Mouse (Mus musculus) right cerebral cortex, postnatal 10 days (tissue): ENCODE results near the gene Muc3.
A peak's percentile ranks its signal among the peaks of the same experiment; 100 is the strongest.
"Not testable (repeated sequence)": the region's sequence is repeated elsewhere in the genome, so short reads cannot be mapped to it uniquely, and the experiment has no call there.

ENCODE experiments used
- DNase-seq, 2 experiments: peaks; one replicate each; pipeline ENCODE4 v3.0.0; 2021; ENCODE audit warnings: low spot score in 2 of 2

The Muc3 gene

GRCm38 (mm10) chr5:137122686-137123193 is 26.4 kb downstream of the Muc3 start:
- peak; percentile 74 to 86 for DNase-seq

DNA sequence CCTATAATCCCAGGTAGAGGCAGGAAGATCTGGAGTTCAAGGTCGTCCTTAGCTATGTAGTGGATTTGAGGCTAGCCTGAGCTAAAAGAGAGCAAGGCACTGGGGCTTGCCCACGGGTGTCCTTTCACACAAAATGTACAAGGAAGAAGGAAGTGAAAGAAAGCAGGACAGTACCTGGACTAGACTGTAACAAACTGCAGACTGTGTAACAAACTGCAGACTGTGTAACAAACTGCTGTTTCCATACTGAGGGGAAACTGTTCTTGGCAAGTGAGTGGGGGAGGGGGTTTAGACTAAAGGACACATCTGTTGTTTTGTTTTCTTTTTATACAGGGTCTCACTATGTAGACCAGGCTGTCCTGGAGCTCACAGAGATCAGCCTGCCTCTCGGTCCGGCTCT is 27.8 kb downstream of the Muc3 start:
- DNase-seq = no peak

DNA sequence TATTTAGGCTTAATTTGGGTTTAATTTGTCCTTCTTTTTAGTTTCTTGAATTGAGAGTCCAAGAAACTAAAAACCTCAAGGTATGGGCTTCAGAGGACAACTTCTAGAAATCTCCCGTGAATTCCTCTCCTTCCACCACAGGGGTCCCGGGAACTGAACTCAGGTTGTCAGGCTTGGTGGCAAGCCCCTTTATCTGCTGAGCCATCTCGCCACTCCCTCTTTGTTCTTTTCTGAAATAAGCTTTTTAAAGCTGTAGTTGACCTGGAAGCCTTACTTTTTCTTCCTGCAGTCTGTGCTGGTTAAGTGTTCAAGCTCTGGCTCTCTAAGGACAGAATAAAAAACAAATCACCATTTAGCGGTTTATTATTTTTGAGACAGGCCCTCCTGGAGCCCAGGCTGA is 30.2 kb downstream of the Muc3 start:
- no peak for DNase-seq

GRCm38 (mm10) chr5:137117994-137118393 is 31.1 kb downstream of the Muc3 start:
- DNase-seq = not testable (repeated sequence)

DNA sequence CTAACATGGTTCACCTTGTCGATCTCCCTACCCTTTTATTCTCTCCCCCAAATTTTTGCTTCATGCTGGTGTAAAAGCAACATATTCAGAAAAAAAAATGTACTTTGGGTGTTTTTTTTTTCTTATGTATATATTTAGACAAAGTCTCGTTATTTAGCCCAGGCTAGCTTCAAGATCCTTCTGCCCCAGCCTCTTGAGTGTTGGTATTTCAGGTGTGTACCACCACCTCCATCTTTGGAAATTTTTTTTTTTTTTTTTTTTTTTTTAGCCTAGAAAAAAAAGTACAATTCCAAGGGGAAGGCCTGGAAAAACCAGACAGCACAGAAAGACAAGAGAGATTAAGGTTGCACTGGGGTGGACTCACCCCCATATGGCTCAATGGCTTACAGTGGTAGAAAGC is 32.1 kb downstream of the Muc3 start:
- no peak for DNase-seq

- DNase-seq = peak in 1 of 2 experiments; percentile 47
These were observed 33.0 kb downstream of the Muc3 start, which contains the start of gene Trim56 for GRCm38 (mm10) chr5:137115866-137116847. Trim56 (minus strand) TSS chr5:137116209.

DNA sequence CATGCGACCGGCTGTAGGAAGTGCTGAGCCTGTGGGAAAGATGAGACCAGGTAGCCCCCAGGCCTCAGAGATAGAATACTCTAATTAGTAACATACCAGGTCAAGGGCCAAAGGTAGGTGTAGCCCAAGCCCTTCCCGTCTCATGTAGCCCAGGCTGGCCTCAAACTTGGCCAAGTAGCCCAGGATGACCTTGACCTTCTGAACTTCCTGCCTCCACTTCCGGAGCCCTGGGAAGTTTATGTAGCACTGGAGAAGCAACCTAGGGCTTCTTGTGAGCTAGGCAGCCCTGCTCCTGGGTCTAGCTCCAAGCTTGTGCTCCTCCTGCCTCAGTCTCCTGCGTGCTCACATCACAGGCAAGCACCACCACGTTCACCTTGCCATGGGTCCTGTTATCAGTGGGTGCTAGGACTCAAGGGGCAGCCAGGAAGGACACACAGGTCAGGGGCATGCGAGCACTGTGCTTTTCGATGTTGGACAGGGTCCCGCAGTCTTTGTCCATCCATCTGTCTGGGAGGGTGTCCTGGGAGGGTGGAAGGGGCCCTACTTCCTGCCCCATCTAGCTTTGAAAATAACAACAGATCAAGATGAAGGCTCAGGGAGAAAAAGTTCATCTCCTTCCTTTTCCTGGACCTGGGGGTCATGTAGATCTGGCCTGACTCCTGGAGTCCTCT is 34.1 kb downstream of the Muc3 start:
- no peak for DNase-seq

DNA sequence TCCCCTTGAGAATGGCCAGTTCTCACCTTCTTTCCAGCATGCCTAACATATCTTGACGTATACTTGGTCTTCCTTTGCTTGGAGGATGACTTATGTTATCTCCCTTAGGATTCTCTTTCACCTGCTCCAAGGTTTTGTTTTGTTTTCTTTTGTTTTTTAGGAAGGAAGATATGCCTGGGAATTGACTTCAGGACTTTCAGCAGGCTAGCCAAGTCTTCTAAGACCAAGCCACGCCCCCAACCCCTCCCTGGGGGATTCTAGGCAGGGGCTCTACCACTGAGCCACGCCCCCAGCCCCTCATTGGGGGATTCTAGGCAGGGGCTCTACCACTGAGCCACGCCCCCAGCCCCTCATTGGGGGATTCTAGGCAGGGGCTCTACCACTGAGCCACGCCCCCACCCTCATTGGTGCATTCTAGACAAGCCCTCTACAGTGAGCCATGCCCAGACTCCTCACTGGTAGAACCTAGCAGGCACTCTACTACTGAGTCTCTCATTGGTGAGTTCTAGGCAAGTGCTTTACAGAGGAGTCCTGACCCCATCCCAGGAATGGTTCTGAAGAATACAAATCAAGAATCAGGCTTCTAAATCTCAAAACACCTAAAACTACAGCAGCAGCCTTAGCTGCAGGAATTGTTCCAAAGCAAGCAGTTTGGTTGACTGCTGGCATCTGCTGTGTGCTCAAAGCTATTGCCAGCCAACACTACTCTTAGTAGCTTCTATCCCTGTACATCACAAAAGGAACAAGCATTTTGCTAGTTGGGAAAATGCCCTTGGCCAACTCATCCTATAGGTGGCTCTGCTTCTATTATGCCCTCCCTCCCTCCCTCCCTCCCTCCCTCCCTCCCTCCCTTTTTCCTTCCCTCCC is 37.3 kb downstream of the Muc3 start:
- no peak for DNase-seq

GRCm38 (mm10) chr5:137110863-137111262 is 38.3 kb downstream of the Muc3 start:
- DNase-seq = no peak

DNA sequence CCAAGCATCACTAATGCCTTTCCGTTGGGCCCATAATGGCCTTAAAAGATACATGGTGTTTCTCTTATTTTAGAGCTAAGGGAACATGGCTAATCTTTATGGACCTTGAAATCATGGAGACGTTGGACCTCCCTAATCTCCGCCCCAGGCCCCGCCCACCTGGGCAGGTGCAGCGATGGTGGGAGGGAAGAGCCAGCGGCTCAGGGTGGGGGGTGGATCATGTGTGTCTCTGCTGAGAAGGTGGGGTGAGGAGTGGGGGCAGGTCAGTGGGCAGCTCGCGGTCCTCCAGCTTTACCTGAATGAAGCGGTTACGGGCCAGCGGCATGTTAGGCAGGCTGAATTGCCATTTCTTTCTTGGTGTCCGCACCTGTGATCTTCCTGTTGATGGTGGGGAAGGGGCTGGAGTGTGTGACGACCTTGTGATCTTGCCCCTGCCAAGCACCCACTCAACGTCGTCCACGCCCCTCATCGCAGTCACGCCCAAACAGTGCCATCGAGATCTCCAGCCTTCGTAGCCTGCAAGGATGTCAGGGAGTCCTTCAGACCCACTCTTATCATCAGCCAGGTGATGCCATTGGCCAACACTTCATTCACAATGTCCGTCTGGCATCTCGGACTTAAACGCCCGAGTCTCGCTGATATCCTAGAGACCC is 39.1 kb downstream of the Muc3 start:
- DNase-seq = no peak

GRCm38 (mm10) chr5:137108111-137108510 is 41.0 kb downstream of the Muc3 start:
- no peak for DNase-seq

GRCm38 (mm10) chr5:137107670-137108069 is 41.5 kb downstream of the Muc3 start:
- DNase-seq = no peak

- DNase-seq = peak; percentile 84 to 91
These were observed 42.1 kb downstream of the Muc3 start for GRCm38 (mm10) chr5:137107024-137107423.

DNA sequence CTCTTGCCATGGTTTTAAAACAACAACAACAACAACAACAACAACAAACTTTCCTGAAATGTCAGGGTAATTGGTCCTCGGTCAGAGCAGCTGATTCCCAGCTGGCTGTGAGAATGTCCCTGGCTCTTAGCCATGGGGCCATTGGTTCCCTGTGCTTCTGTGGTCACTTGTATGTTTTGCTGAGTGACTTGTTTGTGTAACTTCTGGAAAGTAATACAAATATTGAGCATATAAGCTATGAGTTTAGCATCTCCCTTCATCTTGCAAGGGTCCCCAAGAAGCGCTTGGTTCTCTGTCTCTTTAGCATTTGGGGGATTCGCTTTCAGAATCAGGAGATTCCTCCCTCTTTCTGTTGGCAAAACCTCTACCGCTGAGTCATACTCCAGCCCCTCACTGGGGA is 42.7 kb downstream of the Muc3 start:
- no peak for DNase-seq

DNA sequence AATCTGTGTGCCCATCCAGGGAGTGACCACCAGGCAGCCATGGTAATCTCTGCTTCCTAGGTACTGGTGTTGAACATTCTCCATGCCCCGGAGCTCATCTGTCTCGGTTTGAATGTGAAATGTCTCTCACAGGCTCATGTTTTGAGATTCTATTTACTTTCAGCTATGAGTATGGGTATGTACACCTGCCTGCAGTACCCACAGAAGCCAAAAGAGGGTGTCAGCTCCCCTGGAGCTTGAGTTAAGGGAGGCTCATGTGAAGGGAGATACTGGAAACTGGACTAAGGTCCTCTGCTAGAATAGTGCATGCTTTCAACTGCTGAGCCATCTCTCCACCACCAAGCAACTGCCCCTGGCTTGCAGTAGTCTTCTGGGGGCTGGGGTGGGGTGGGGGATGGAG is 45.2 kb downstream of the Muc3 start:
- DNase-seq = no peak

GRCm38 (mm10) chr5:137102575-137103522 is 46.3 kb downstream of the Muc3 start:
- peak; percentile 47 to 49 for DNase-seq

GRCm38 (mm10) chr5:137102078-137102477 is 47.0 kb downstream of the Muc3 start:
- DNase-seq = no peak

GRCm38 (mm10) chr5:137100660-137101059 is 48.5 kb downstream of the Muc3 start:
- DNase-seq = no peak

- no peak for DNase-seq
These were observed 50.7 kb downstream of the Muc3 start for GRCm38 (mm10) chr5:137098418-137098817.

GRCm38 (mm10) chr5:137096037-137096436 is 53.1 kb downstream of the Muc3 start:
- DNase-seq = peak; percentile 82 to 84
